Mouse (Mus musculus) CH12.LX (cell line): ENCODE data around the gene Cd27.

ENCODE experiments used
- CTCF ChIP-seq, 2 experiments: IDR thresholded peaks in 1 of 2; conservative IDR thresholded peaks in 1 of 2; 2 replicates each; pipeline ENCODE4 v1.5.1; 2011 to 2012; ENCODE audit warnings: low read depth in 2 of 2, low read length in 2 of 2, improper control_type of control experiment in 1 of 2, inconsistent platforms in 1 of 2, mild to moderate bottlenecking in 1 of 2, moderate library complexity in 1 of 2
- EP300 ChIP-seq: IDR thresholded peaks from 2 replicates; pipeline ENCODE4 v1.6.1; 2011; ENCODE audit warnings: low read length, improper control_type of control experiment
- MAX ChIP-seq: IDR thresholded peaks from 2 replicates; pipeline ENCODE4 v1.6.1; 2011; ENCODE audit warnings: low read length, improper control_type of control experiment
- MEF2A ChIP-seq: IDR thresholded peaks from 2 replicates; pipeline ENCODE4 v1.6.1; 2014; ENCODE audit warnings: low read depth, mild to moderate bottlenecking, inconsistent platforms, low read length, improper control_type of control experiment, borderline replicate concordance
- MYC ChIP-seq: IDR thresholded peaks from 2 replicates; pipeline ENCODE4 v1.6.1; 2011; ENCODE audit warnings: low read depth, mild to moderate bottlenecking, improper control_type of control experiment, low read length
- POLR2A ChIP-seq: IDR thresholded peaks from 2 replicates; pipeline ENCODE4 v1.6.1; 2011; ENCODE audit warnings: low read depth, mild to moderate bottlenecking, improper control_type of control experiment, low read length
- UBTF ChIP-seq: IDR thresholded peaks from 2 replicates; pipeline ENCODE4 v1.6.1; 2012; ENCODE audit warnings: low read depth, mild to moderate bottlenecking, inconsistent platforms, low read length, improper control_type of control experiment, moderate library complexity
- ZMIZ1 ChIP-seq: IDR thresholded peaks from 2 replicates; pipeline ENCODE4 v1.6.1; 2012; ENCODE audit warnings: low read depth, mild to moderate bottlenecking, inconsistent platforms, low read length, improper control_type of control experiment

GRCm38 (mm10) chr6:125255516-125256044 lies 18.8 kb upstream of the Cd27 start:
- TF ChIP-seq CTCF (conservative IDR thresholded peaks at IDR 0.05 in 1 of 2, IDR thresholded peaks at IDR 0.05 in 1 of 2; ENCODE audit: low read depth in 2 of 2, low read length in 2 of 2) (no peak), MEF2A (no peak), EP300 (no peak), ZMIZ1 (no peak), POLR2A (no peak), MAX (no peak), UBTF (no peak), MYC (no peak)
